Comparison of ENCODE assay signal across 8 mouse cellular contexts in genomic region chr7:19561765-19562642, GRCm38 (mm10). TPM values are rescaled to one million over a fixed set of nuclear protein-coding genes. Genes with fewer than 3 reads are reported as not detected.
DNase-seq lines count a peak whose midpoint lies in the region; ATAC-seq lines count a peak whose summit lies in the region.

No protein-coding gene starts in this region.

- H3K9ac ChIP-seq in intestine, embryonic 14.5 days (ENCODE audit: low read length), result peak overlapping the region; percentile 92

- peaks cover 26% of the 10 kb centered on the region for H3K36me3 ChIP-seq in intestine, embryonic 14.5 days (ENCODE audit: control insufficient read depth, insufficient read depth, low read length)

- intact Hi-C loops in left cerebral cortex, postnatal 14 days (cut with DNase I), result loop anchor here (5.0 kb wide), 1 partner anchor 55 kb away; the partner anchor contains the start of genes Bloc1s3 and Trappc6a

- peak overlapping the region; percentile 85 for H3K4me3 ChIP-seq in intestine, embryonic 14.5 days (ENCODE audit: low read depth, low read length)

- peaks cover 30% of the 10 kb centered on the region for H3K4me1 ChIP-seq in intestine, embryonic 14.5 days (replicated peaks; ENCODE audit: control insufficient read depth, insufficient read depth, low read length)

- peaks cover 6% of the 10 kb centered on the region; the same call in 1 of the 2 replicates for H3K9me3 ChIP-seq in intestine, embryonic 14.5 days (ENCODE audit: control insufficient read depth, low read length)

- peak overlapping the region; percentile 89 for H3K27ac ChIP-seq in intestine, embryonic 14.5 days (ENCODE audit: low read depth)

- peak overlapping the region; percentile 98 for H3K4me2 ChIP-seq in intestine, embryonic 14.5 days (ENCODE audit: low read length)

- under 1% methylated on average over 102 of the region's 102 CpGs for WGBS in intestine, embryonic 14.5 days

- ATAC-seq in intestine, embryonic 14.5 days (replicated peaks; ENCODE audit: low FRiP score, low TSS enrichment, low read depth), result peak; percentile 84
- ATAC-seq in megakaryocyte-erythroid progenitor cell, adult 5-6 weeks (replicated peaks; ENCODE audit: low FRiP score, low TSS enrichment, poor library complexity, severe bottlenecking), result peak; percentile 61

- no peaks in the 10 kb centered on the region for H3K27me3 ChIP-seq in intestine, embryonic 14.5 days (replicated peaks; ENCODE audit: control insufficient read depth, insufficient read depth, low read length)

- peak; percentile 91 for DNase-seq in adrenal gland, adult 2 months
- peak; percentile 97 for DNase-seq in embryo, embryonic 11 days
- DNase-seq in gastrocnemius, postnatal 25 days, result peak; percentile 90
- peak; percentile 98 for DNase-seq in intestine, embryonic 14.5 days (ENCODE audit: low spot score)
- DNase-seq in left cerebral cortex, postnatal 14 days (ENCODE audit: low spot score in 2 of 2), result peak; percentile 89 to 90
- peak; percentile 91 for DNase-seq in right cerebral cortex, postnatal 14 days
- peak; percentile 93 for DNase-seq in urinary bladder, postnatal 25 days (ENCODE audit: low spot score)

RNA-seq across cellular contexts. Expression of gene Ppp1r37, which starts 0.9 kb away (rescaled TPM):
- 10 to 100 TPM; 68.3 to 70.8 TPM for total RNA-seq in adrenal gland, adult 2 months (2021)
- 159 and 163 TPM in 2 replicates for polyA plus RNA-seq in adrenal gland, adult 2 months (2012; rRNA removed)
- 10 to 100 TPM; 34.5 to 38.6 TPM for total RNA-seq in gastrocnemius, postnatal 25 days (2021)
- polyA plus RNA-seq in intestine, embryonic 14.5 days (2014; fragmentation: Nextera tagmentation; extraction: Ambion mirVana), result 4.4 and 6.0 TPM in 2 replicates
- total RNA-seq in left cerebral cortex, postnatal 14 days (2021), result 10 to 100 TPM; 87.9 to 98.8 TPM
- total RNA-seq in megakaryocyte-erythroid progenitor cell, adult 5-6 weeks (2014; fragmentation: Nextera tagmentation), result 27.7 and 37.2 TPM in 2 replicates
- total RNA-seq in megakaryocyte-erythroid progenitor cell, adult 5-6 weeks (2017), result 14.6 and 14.7 TPM in 2 replicates

RNA-seq across cellular contexts. Expression of gene Zfp296, which starts 15.1 kb away (rescaled TPM):
- under 1 TPM; 0.69 to 0.98 TPM for total RNA-seq in adrenal gland, adult 2 months (2021)
- polyA plus RNA-seq in adrenal gland, adult 2 months (2012; rRNA removed), result 3.1 and 3.4 TPM in 2 replicates
- total RNA-seq in gastrocnemius, postnatal 25 days (2021), result under 1 TPM; 0.28 to 0.40 TPM
- 1.1 and 1.4 TPM in 2 replicates for polyA plus RNA-seq in intestine, embryonic 14.5 days (2014; fragmentation: Nextera tagmentation; extraction: Ambion mirVana)
- total RNA-seq in left cerebral cortex, postnatal 14 days (2021), result under 1 TPM; 0.51 to 0.68 TPM
- 0.47 and 4.2 TPM in 2 replicates for total RNA-seq in megakaryocyte-erythroid progenitor cell, adult 5-6 weeks (2014; fragmentation: Nextera tagmentation)
- 3.2 and 3.9 TPM in 2 replicates for total RNA-seq in megakaryocyte-erythroid progenitor cell, adult 5-6 weeks (2017)

RNA-seq across cellular contexts. Expression of gene Gemin7, which starts 15.4 kb away (rescaled TPM):
- 10 to 100 TPM; 83.8 to 84.2 TPM for total RNA-seq in adrenal gland, adult 2 months (2021)
- 177 and 183 TPM in 2 replicates for polyA plus RNA-seq in adrenal gland, adult 2 months (2012; rRNA removed)
- total RNA-seq in gastrocnemius, postnatal 25 days (2021), result 10 to 100 TPM; 58.1 to 58.5 TPM
- polyA plus RNA-seq in intestine, embryonic 14.5 days (2014; fragmentation: Nextera tagmentation; extraction: Ambion mirVana), result 176 and 180 TPM in 2 replicates
- 10 to 100 TPM; 43.8 to 46.0 TPM for total RNA-seq in left cerebral cortex, postnatal 14 days (2021)
- total RNA-seq in megakaryocyte-erythroid progenitor cell, adult 5-6 weeks (2014; fragmentation: Nextera tagmentation), result 60.3 and 70.0 TPM in 2 replicates
- total RNA-seq in megakaryocyte-erythroid progenitor cell, adult 5-6 weeks (2017), result 24.1 and 25.1 TPM in 2 replicates

RNA-seq across cellular contexts. Expression of gene Clasrp, which starts 42.3 kb away (rescaled TPM):
- 10 to 100 TPM; 34.4 to 37.3 TPM for total RNA-seq in adrenal gland, adult 2 months (2021)
- polyA plus RNA-seq in adrenal gland, adult 2 months (2012; rRNA removed), result 280 and 380 TPM in 2 replicates
- 10 to 100 TPM; 11.2 to 12.4 TPM for total RNA-seq in gastrocnemius, postnatal 25 days (2021)
- polyA plus RNA-seq in intestine, embryonic 14.5 days (2014; fragmentation: Nextera tagmentation; extraction: Ambion mirVana), result 41.4 and 46.4 TPM in 2 replicates
- total RNA-seq in left cerebral cortex, postnatal 14 days (2021), result 10 to 100 TPM; 84.4 to 84.6 TPM
- 44.9 and 53.1 TPM in 2 replicates for total RNA-seq in megakaryocyte-erythroid progenitor cell, adult 5-6 weeks (2014; fragmentation: Nextera tagmentation)
- 33.9 and 48.3 TPM in 2 replicates for total RNA-seq in megakaryocyte-erythroid progenitor cell, adult 5-6 weeks (2017)

RNA-seq across cellular contexts. Expression of gene Nkpd1, which starts 44.4 kb away (rescaled TPM):
- under 1 TPM in 1 of 2 experiments, not detected in 1; 0.14 TPM for total RNA-seq in adrenal gland, adult 2 months (2021)
- 0.38 and 0.64 TPM in 2 replicates for polyA plus RNA-seq in adrenal gland, adult 2 months (2012; rRNA removed)
- total RNA-seq in gastrocnemius, postnatal 25 days (2021), result not detected
- 0.09 and 0.27 TPM in 2 replicates for polyA plus RNA-seq in intestine, embryonic 14.5 days (2014; fragmentation: Nextera tagmentation; extraction: Ambion mirVana)
- total RNA-seq in left cerebral cortex, postnatal 14 days (2021), result 1 to 10 TPM in 1 of 2 experiments, under 1 TPM in 1; 0.68 to 1.1 TPM
- total RNA-seq in megakaryocyte-erythroid progenitor cell, adult 5-6 weeks (2014; fragmentation: Nextera tagmentation), result 0.20 TPM in 1 of 2 replicates, not detected in the other
- not detected in 2 replicates for total RNA-seq in megakaryocyte-erythroid progenitor cell, adult 5-6 weeks (2017)

Comparison
In these comparisons a context has a peak if more than half of its experiments do, and no peak if none do; other contexts are left out.
1. Peak in every context shown above with its lines: DNase-seq, ATAC-seq, H3K4me3 ChIP-seq and H3K27ac ChIP-seq.